Mouse (Mus musculus) liver, embryonic 16.5 days (tissue): ENCODE results near the gene Eef1g. TPM values are rescaled to one million over a fixed set of nuclear protein-coding genes. Genes with fewer than 3 reads are reported as not detected.

ENCODE experiments used
- ATAC-seq: fragments of 200-750 bp; cut with Nextera tagmentation; 2 replicates; pipeline ENCODE4 v1.8.0; 2017; ENCODE audit warnings: low read depth, mild to moderate bottlenecking, moderate number of reproducible peaks, moderate library complexity
- H3K27ac ChIP-seq: fragments of 300-500 bp; sonication (generic); 2 replicates; pipeline ENCODE4 v1.5.1; 2014; ENCODE audit warnings: mild to moderate bottlenecking, low read length
- H3K27me3 ChIP-seq: fragments of 300-500 bp; sonication (generic); 2 replicates; pipeline ENCODE4 v1.6.1; 2014; ENCODE audit warnings: low read depth, low read length, mixed read lengths; ENCODE audit not compliant: control insufficient read depth, insufficient read depth
- H3K36me3 ChIP-seq: fragments of 300-500 bp; sonication (generic); 2 replicates; pipeline ENCODE4 v1.6.1; 2014; ENCODE audit warnings: mild to moderate bottlenecking; ENCODE audit not compliant: control insufficient read depth, insufficient read depth
- H3K4me1 ChIP-seq: fragments of 300-500 bp; sonication (generic); 2 replicates; pipeline ENCODE4 v1.6.1; 2014; ENCODE audit warnings: low read depth, low read length, mixed read lengths; ENCODE audit not compliant: control insufficient read depth
- H3K4me2 ChIP-seq: fragments of 300-500 bp; sonication (generic); 2 replicates; pipeline ENCODE4 v1.6.1; 2014; ENCODE audit warnings: low read depth, low read length, mixed read lengths
- H3K4me3 ChIP-seq: fragments of 300-500 bp; sonication (generic); 2 replicates; pipeline ENCODE4 v1.5.1; 2014; ENCODE audit warnings: low read depth, mild to moderate bottlenecking, low read length
- H3K9ac ChIP-seq: fragments of 300-500 bp; sonication (generic); 2 replicates; pipeline ENCODE4 v1.6.1; 2014; ENCODE audit warnings: low read depth, low read length
- H3K9me3 ChIP-seq: fragments of 300-500 bp; sonication (generic); replicated peaks from 2 replicates; pipeline ENCODE4 v1.6.1; 2016; ENCODE audit warnings: low read length; ENCODE audit not compliant: control insufficient read depth
- WGBS: fragments of 180-500 bp; shearing (Covaris S2); extraction: QIAGEN DNeasy Blood & Tissue Kit; methylation state at CpG from one replicate; pipeline ENCODE4 v1.1.7; 2014; ENCODE audit not compliant: insufficient replicate concordance; 5-methylcytosine and 5-hydroxymethylcytosine counted together
- polyA plus RNA-seq: library from polyadenylated mRNA; unstranded; fragments of >200 nt; fragmentation: Nextera tagmentation; extraction: Ambion mirVana; gene quantifications from 2 replicates; pipeline ENCODE4 v1.2.1, GENCODE M21; 2015

Gene Eef1g
- polyA plus RNA-seq, 1 experiment from 2014 or later: 153 TPM

GRCm38 (mm10) chr19:8985891-8986290 is 19.1 kb downstream of the Eef1g start:
- peaks cover 34% of the 10 kb centered on the region for H3K4me1 ChIP-seq

DNA sequence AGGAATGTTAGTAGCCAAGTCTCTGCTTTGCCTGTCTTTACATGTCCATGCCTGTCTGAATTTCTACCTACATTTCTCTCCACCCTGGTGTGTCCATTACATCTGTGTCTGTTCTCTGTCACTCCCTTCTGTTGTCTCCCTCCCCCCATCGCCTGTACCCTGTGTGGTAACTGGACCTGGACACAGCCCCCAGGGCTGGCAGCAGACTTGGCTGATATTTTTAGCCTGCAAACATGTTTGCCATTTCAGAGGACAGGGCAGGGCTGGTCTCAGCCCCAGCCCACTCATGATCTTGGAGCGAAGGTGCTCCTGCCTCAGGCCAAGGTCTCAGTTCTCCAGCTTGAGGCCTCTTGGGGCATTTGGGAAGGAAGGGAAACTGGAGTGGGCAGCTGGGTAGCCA is 21.0 kb downstream of the Eef1g start:
- Histone ChIP-seq H3K4me1 (peaks cover 30% of the 10 kb centered on the region), H3K9me3 (no peaks in the 10 kb centered on the region), H3K9ac (no peak overlapping the region), H3K4me3 (no peak overlapping the region), H3K4me2 (no peak overlapping the region), H3K27me3 (peaks cover 35% of the 10 kb centered on the region), H3K36me3 (no peaks in the 10 kb centered on the region), H3K27ac (no peak overlapping the region)
- WGBS: 47% methylated on average over 2 of the region's 2 CpGs
- ATAC-seq: no peak

More at GRCm38 (mm10) chr19:8985891-8986290, 19.1 kb downstream of the Eef1g start:
- 59% methylated on average over 5 of the region's 5 CpGs for WGBS
- no peak for ATAC-seq
- Histone ChIP-seq H3K4me2 (no peak overlapping the region), H3K9ac (no peak overlapping the region), H3K9me3 (no peaks in the 10 kb centered on the region), H3K27me3 (peaks cover 32% of the 10 kb centered on the region), H3K36me3 (no peaks in the 10 kb centered on the region), H3K27ac (no peak overlapping the region), H3K4me3 (no peak overlapping the region)

- Histone ChIP-seq H3K27me3 (peaks cover 35% of the 10 kb centered on the region), H3K9ac (no peak overlapping the region)
- WGBS: 32% methylated on average over 15 of the region's 15 CpGs
Observed at GRCm38 (mm10) chr19:8988346-8989065, 21.7 kb downstream of the Eef1g start.

GRCm38 (mm10) chr19:8989066-8989566 is 22.3 kb downstream of the Eef1g start, which contains the start of gene Ahnak:
Ahnak (plus strand) TSS chr19:8989284.
- peak within 1 kb of the TSS; percentile 22; the same call in 1 of the 2 replicates for H3K27ac ChIP-seq
- ATAC-seq: peak; percentile 73
- H3K4me3 ChIP-seq: peak within 1 kb of the TSS; percentile 61
- WGBS: 1% methylated on average over 42 of the region's 42 CpGs
- no peaks in the 10 kb centered on the region for H3K9me3 ChIP-seq
- no peaks in the 10 kb centered on the region for H3K36me3 ChIP-seq
- peaks cover 20% of the 10 kb centered on the region for H3K4me1 ChIP-seq
- peaks cover 35% of the 10 kb centered on the region for H3K27me3 ChIP-seq
- peak within 1 kb of the TSS; percentile 80 for H3K4me2 ChIP-seq
- peak within 1 kb of the TSS; percentile 55 for H3K9ac ChIP-seq

More at GRCm38 (mm10) chr19:8988346-8989065, 21.7 kb downstream of the Eef1g start:
- Histone ChIP-seq H3K27ac (no peak overlapping the region), H3K4me3 (peak overlapping the region; percentile 61), H3K36me3 (no peaks in the 10 kb centered on the region), H3K4me1 (peaks cover 24% of the 10 kb centered on the region), H3K9me3 (no peaks in the 10 kb centered on the region), H3K4me2 (peak overlapping the region; percentile 80)
- no peak for ATAC-seq

GRCm38 (mm10) chr19:8989567-8990431 is 23.0 kb downstream of the Eef1g start:
- no peaks in the 10 kb centered on the region for H3K9me3 ChIP-seq
- WGBS: under 1% methylated on average over 53 of the region's 53 CpGs
- ATAC-seq: peak; percentile 19; the same call in 1 of the 2 replicates

GRCm38 (mm10) chr19:8990432-8991102 is 23.7 kb downstream of the Eef1g start:
- Histone ChIP-seq H3K27me3 (peaks cover 35% of the 10 kb centered on the region), H3K9me3 (no peaks in the 10 kb centered on the region), H3K4me1 (peaks cover 14% of the 10 kb centered on the region), H3K27ac (0 out of 2 replicates have a peak overlapping the region, but pooled peaks have one; percentile 21), H3K9ac (0 out of 2 replicates have a peak overlapping the region, but pooled peaks have one; percentile 1), H3K36me3 (no peaks in the 10 kb centered on the region), H3K4me2 (peak overlapping the region; percentile 80), H3K4me3 (peak overlapping the region; percentile 61)
- ATAC-seq: 0 out of 2 replicates have a peak, but pooled peaks have one; percentile 22
- WGBS: 23% methylated on average over 15 of the region's 15 CpGs

More at GRCm38 (mm10) chr19:8989567-8990431, 23.0 kb downstream of the Eef1g start:
- peak overlapping the region; percentile 61 for H3K4me3 ChIP-seq
- H3K4me2 ChIP-seq: peak overlapping the region; percentile 80
- H3K36me3 ChIP-seq: no peaks in the 10 kb centered on the region
- peak overlapping the region; percentile 55 for H3K9ac ChIP-seq
- peaks cover 35% of the 10 kb centered on the region for H3K27me3 ChIP-seq
- peaks cover 16% of the 10 kb centered on the region for H3K4me1 ChIP-seq
- H3K27ac ChIP-seq: peak overlapping the region; percentile 22; the same call in 1 of the 2 replicates

- Histone ChIP-seq H3K4me3 (no peak overlapping the region), H3K4me2 (no peak overlapping the region), H3K9ac (no peak overlapping the region), H3K4me1 (peaks cover 13% of the 10 kb centered on the region), H3K36me3 (no peaks in the 10 kb centered on the region), H3K27ac (no peak overlapping the region), H3K9me3 (no peaks in the 10 kb centered on the region), H3K27me3 (peaks cover 35% of the 10 kb centered on the region)
- WGBS: 53% methylated on average over 4 of the region's 4 CpGs
- no peak for ATAC-seq
Observed at GRCm38 (mm10) chr19:8991245-8991870, 24.5 kb downstream of the Eef1g start.
